ENCODE assay signal across 17 mouse cellular contexts in the genomic region with DNA sequence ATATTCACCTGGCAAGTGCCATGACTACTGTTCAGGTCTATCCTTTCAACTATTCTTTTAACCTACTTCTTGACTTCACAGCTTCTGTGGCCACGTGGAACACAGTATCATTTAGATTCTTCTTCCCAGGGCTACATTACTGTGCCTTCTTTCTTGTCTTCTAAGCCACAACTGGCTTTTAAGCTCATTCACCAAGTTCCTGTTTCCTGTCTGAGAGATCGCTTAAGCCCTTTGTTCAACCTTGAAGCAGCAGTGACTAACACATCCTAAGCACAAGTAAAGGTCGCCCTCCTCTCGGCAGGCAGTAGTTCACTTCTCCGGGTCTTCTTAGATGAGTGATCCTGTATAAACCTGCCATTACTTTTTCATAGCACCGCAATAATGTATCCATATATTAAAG. TPM values are rescaled to one million over a fixed set of nuclear protein-coding genes. Genes with fewer than 3 reads are reported as not detected.
DNase-seq lines count a peak whose midpoint lies in the region; ATAC-seq lines count a peak whose summit lies in the region.
"Had no signal": no experiment of that assay in that cellular context is flagged by ENCODE, and none has a peak within 500 bp of the region (broad histone marks: within the 10 kb centered on the region; RNA-seq: fewer than 3 reads in every experiment).

No protein-coding gene starts in this region.

- ATAC-seq in megakaryocyte, adult 5-6 weeks (ENCODE audit: poor library complexity, severe bottlenecking), result peak; percentile 47; the same call in 1 of the 2 replicates
- ATAC-seq: hindbrain, postnatal 0 days had no signal

- DNase-seq in CD4-positive, CD25-positive, alpha-beta regulatory T cell, adult 2 months (ENCODE audit: low read depth, low spot score), result peak; percentile 62
- peak; percentile 60 for DNase-seq in T-cell, adult 2 months (ENCODE audit: low spot score)
- DNase-seq in thymus, postnatal 10 days (ENCODE audit: low spot score in 2 of 2), result peak; percentile 14 to 32
- DNase-seq in gastrocnemius, adult 8-10 months (ENCODE audit: low spot score in 2 of 2), result no peak
- DNase-seq in urinary bladder, postnatal 36 days (ENCODE audit: low spot score in 2 of 2), result no peak
- DNase-seq in right cerebral cortex, adult 18-20 months, result no peak
- no peak for DNase-seq in B cell, adult 2 months
- DNase-seq: adrenal gland, postnatal 36 days; cerebellum, postnatal 14 days; gastrocnemius, postnatal 10 days; heart, postnatal 14 days; kidney, adult 8-10 months; kidney, postnatal 4 days; lung, embryonic 14.5 days; right cerebral cortex, postnatal 14 days had no signal

RNA-seq across cellular contexts. Expression of a gene that starts 10.4 kb away (rescaled TPM):
- 31.9 and 32.0 TPM in 2 replicates for total RNA-seq in megakaryocyte, adult 5-6 weeks (2015)
- total RNA-seq in megakaryocyte, adult 5-6 weeks (2017), result 29.6 and 33.1 TPM in 2 replicates
- 10 to 100 TPM; 18.9 to 23.2 (median 21.6) TPM for total RNA-seq in gastrocnemius, adult 8-10 months (2022)

Comparison
In these comparisons a context has a peak if more than half of its experiments do, and no peak if none do; other contexts are left out.
1. DNase-seq: peak in CD4-positive, CD25-positive, alpha-beta regulatory T cell, adult 2 months (single experiment), T-cell, adult 2 months (single experiment) and thymus, postnatal 10 days (2 of 2); none in gastrocnemius, adult 8-10 months (0 of 2), urinary bladder, postnatal 36 days (0 of 2), right cerebral cortex, adult 18-20 months (single experiment) and B cell, adult 2 months (0 of 2).